Mouse (Mus musculus): ENCODE data around the gene Bbs5. TPM values are rescaled to one million over a fixed set of nuclear protein-coding genes. Genes with fewer than 3 reads are reported as not detected.
"Not testable (repeated sequence)": the region's sequence is repeated elsewhere in the genome, so short reads cannot be mapped to it uniquely, and the experiment has no call there.

Gene Bbs5
- 5.2 and 7.1 TPM in 2 replicates for polyA plus RNA-seq (2012; ENCODE audit: insufficient read depth, insufficient read length, missing spikeins)

DNA sequence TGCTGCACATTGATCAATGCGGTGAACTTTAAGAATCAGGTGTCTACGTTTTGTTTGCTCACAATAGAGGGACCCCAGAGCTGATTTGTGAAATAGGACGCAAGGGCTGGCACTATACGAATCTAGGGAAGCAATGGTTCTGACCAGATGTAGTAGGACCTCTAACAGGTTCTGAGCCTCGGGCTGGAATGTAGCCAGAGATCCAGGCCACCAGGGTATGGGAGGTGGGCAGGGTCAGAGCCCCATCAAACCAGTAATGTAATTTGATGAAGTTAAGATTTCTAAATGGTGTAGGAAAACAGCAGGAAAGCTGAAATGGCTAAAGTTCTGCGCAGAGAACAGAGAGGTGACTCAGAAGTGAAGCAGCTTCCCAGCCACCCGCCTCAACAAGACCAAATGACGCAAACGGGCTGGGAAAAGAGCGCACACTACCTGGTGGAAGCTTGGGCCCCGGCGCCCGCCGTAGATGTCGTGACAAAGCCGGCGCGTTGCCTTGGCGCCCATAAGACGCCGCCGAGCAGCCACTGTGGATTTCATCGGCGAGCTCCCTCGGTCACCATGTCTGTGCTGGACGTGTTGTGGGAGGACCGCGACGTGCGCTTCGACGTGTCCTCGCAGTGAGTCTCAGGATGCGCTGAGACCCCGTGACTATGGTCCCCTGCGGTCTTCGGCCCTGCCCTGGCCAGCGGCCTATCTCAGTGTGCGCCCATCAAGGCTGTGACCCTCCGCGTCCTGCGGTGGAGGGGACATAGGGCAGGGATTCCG, at the start of gene Bbs5:
Gene Bbs5 (plus strand): TSS at position 446 of the 765 bp plus-strand sequence.
- peak within 1 kb of the TSS; percentile 88 for H3K4me3 ChIP-seq (ENCODE audit: insufficient read depth, low read depth, low read length)
- H3K27ac ChIP-seq (replicated peaks; ENCODE audit: low read depth, low read length) = no peak within 1 kb of the TSS
- H3K4me1 ChIP-seq (ENCODE audit: control insufficient read depth, insufficient read depth, insufficient read length, low read length) = no peaks in the 10 kb centered on the region

DNA sequence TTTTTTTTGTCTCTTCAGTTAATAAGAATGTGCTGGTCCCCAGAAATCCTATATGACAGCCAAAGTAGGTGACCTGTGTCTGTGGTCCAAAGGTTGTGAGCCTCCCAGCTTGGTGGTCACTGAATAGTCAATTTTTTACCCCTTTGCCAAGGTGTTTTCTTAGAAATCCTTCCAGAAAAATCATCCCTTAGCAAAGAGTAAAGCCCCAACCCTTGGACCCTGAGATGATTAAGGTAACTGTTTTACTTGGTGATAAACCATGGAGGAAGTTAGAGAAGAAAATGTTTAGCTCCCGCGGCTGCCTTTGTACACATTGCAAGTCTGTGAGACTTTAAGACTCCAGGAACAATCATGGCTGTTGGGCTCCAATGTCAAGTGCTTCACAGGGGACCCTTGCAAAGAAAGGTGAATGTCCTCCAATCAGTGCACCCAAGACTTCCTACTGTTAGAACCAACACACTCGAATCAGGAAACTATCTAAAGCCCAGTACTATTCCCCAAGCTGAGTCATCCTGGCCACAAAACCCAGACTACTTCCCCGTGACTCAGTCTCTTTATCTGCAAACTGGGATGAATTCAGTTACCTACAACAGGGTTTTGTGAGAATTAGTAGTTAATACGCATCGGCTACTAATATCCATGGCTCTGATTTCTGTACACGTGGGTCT, 43.1 kb upstream of the Bbs5 start:
- Histone ChIP-seq H3K4me1 (ENCODE audit: control insufficient read depth, insufficient read depth, insufficient read length, low read length) (no peaks in the 10 kb centered on the region), H3K27ac (replicated peaks; ENCODE audit: low read depth, low read length) (no peak overlapping the region), H3K4me3 (ENCODE audit: insufficient read depth, low read depth, low read length) (no peak overlapping the region)

DNA sequence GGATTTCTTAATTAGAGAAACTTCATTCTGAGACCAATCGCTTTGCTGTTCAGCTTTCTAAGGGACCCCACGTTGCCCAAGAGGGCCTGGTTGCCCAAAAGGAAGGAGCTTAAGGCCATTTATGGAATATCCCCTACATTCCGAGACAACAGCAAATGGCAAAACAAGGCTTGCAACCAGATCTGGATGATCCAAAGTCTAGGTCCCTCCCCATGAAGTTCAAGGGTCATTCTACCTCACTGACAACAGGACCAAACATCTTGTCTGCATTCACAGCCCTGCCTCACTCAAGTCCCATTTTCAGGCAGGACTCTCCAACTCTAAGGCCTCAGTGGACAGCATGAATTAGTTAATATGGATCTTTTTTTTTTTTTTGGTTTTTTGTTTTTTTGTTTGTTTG, 40.4 kb upstream of the Bbs5 start:
- Histone ChIP-seq H3K4me3 (ENCODE audit: insufficient read depth, low read depth, low read length) (no peak overlapping the region), H3K27ac (replicated peaks; ENCODE audit: low read depth, low read length) (no peak overlapping the region), H3K4me1 (ENCODE audit: control insufficient read depth, insufficient read depth, insufficient read length, low read length) (no peaks in the 10 kb centered on the region)

DNA sequence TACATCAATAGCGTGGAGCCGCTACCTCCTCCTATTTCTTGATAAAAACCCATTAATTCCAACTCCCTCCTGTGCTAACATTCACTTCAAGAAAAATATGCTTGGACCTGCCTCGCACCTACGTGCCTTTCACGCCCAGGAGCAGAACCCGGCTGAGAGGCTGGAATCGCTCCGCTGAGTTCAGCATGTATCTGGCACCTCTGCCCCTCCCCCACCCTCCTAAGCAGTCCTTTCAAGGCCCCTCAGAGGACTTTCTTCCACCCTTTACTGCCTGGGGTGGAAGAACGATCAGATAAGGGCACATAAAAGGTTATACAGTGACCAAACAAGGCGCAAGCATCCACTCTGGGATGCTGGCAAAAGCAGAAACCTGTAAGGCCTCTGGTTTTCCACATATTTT, 34.7 kb upstream of the Bbs5 start:
- H3K4me1 ChIP-seq (ENCODE audit: control insufficient read depth, insufficient read depth, insufficient read length, low read length) = no peaks in the 10 kb centered on the region
- H3K4me3 ChIP-seq (ENCODE audit: insufficient read depth, low read depth, low read length) = no peak overlapping the region
- H3K27ac ChIP-seq (replicated peaks; ENCODE audit: low read depth, low read length) = no peak overlapping the region

DNA sequence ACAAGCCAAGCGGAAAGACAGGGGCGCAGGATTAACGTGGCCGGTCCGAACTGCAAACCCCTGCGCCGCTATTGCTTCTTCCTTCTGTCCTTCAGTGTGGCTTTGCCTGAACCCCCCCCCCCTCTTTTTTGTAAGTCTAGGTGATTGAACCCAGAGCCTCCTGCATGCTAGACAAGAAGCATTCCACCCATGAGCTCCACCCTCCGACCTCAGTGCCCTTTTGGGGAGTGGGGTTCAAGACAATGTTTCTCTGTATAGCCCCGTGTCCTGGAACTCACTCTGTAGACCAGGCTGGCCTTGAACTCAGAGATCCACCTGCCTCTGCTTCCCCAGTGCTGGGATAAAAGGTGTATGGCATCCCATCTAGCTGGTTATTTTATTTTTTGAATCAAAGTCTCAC, 34.3 kb upstream of the Bbs5 start:
- Histone ChIP-seq H3K27ac (replicated peaks; ENCODE audit: low read depth, low read length) (no peak overlapping the region), H3K4me3 (ENCODE audit: insufficient read depth, low read depth, low read length) (no peak overlapping the region), H3K4me1 (ENCODE audit: control insufficient read depth, insufficient read depth, insufficient read length, low read length) (no peaks in the 10 kb centered on the region)

DNA sequence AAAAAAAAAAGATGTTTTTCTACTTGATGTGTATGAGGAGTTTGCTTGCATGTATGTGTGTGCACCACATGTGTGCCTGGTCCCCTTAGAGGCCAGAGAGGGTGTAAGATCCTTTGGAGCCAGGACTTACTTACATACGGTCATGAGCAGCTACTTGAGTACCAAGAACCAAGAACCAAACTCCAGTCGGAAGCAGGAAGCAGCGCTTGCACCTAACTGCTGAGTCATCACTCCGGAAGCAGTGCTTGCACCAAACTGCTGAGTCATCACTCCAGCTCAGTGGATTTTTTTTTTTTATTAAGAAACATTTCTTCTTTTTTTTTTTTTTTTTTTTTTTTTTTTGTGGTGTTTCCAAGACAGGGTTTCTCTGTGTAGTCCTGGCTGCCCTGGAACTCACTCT, 33.7 kb upstream of the Bbs5 start:
- no peak overlapping the region for H3K4me3 ChIP-seq (ENCODE audit: insufficient read depth, low read depth, low read length)

DNA sequence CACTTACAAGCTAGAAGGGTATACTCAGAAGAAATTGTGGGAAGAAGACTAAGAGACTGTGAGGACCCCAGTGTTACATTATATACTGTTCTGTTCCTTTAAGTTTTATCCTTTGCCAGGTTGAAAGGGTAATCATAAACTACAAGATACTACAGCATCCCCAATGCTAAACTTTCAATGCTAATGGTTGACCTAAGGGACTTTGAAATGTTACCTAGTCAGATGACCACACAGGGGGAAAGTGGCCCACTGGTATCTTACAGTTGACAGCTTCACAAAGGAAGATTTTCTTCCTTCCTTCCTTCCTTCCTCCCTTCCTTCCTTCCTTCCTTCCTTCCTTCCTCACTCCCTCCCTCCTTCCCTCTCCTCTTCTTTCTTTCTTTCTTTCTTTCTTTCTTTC, 28.6 kb upstream of the Bbs5 start:
- Histone ChIP-seq H3K4me1 (ENCODE audit: control insufficient read depth, insufficient read depth, insufficient read length, low read length) (no peaks in the 10 kb centered on the region), H3K27ac (replicated peaks; ENCODE audit: low read depth, low read length) (no peak overlapping the region), H3K4me3 (ENCODE audit: insufficient read depth, low read depth, low read length) (no peak overlapping the region)

More for the DNA sequence above, 33.7 kb upstream of the Bbs5 start:
- Histone ChIP-seq H3K27ac (replicated peaks; ENCODE audit: low read depth, low read length) (no peak overlapping the region), H3K4me1 (ENCODE audit: control insufficient read depth, insufficient read depth, insufficient read length, low read length) (no peaks in the 10 kb centered on the region)

DNA sequence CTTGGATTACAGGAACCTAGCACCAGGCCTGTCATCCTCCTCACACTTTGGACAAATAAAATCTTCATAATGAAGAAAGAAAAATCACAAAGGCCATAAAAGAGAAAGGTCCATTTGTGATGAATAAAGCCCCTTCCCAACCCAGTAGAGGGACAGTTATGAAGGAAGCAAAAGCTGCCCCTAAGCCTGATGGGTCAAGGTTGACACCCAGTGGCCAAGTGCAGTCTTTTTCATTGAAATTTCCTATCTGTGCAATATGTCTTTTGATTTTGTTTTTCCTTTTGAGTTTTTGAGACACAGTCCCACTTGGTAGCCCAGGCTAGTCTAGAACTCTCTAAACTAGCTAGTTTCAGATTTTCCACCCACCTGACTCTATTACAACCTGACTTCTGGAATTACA, 27.7 kb upstream of the Bbs5 start:
- H3K27ac ChIP-seq (replicated peaks; ENCODE audit: low read depth, low read length) = no peak overlapping the region
- no peak overlapping the region for H3K4me3 ChIP-seq (ENCODE audit: insufficient read depth, low read depth, low read length)
- no peaks in the 10 kb centered on the region for H3K4me1 ChIP-seq (ENCODE audit: control insufficient read depth, insufficient read depth, insufficient read length, low read length)

DNA sequence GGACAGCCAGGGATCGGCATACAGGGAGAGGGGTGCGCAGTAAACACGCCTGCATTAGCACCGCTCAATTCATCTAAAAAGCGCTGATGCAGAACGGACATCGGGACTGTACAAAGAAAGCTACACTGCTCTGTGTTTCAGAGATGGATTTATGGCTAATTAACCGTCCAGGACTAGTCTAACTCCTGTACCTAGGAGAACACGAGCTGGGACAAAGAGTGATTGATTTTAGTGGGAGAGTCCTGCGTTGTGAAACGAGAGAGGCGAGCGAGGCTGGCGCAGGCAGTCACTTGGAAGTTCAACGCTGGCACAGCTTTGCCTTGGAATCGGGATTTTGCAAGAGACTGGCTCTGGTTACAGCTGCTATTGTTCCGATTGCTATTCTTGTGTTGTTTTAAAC, 17.8 kb upstream of the Bbs5 start:
- Histone ChIP-seq H3K4me3 (ENCODE audit: insufficient read depth, low read depth, low read length) (no peak overlapping the region), H3K4me1 (ENCODE audit: control insufficient read depth, insufficient read depth, insufficient read length, low read length) (no peaks in the 10 kb centered on the region), H3K27ac (replicated peaks; ENCODE audit: low read depth, low read length) (no peak overlapping the region)

DNA sequence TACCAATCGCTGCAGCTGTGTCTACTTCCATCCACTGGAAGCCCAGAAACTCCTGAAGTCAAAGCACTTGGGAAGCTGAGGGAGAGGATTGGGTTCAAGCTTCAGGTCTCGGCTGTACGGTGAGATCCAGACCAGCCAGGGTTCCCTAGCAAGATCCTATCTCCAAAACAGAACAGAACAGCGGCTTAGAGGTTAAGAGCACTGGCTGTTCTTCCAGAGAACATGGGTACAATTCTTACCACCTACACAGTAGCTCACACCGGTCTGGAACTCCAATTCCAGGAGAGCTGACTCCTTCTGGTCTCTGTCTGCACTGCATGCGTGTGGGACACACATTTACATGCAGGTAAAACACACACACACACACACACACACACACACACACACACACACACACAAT, 17.1 kb upstream of the Bbs5 start:
- Histone ChIP-seq H3K27ac (replicated peaks; ENCODE audit: low read depth, low read length) (no peak overlapping the region), H3K4me3 (ENCODE audit: insufficient read depth, low read depth, low read length) (no peak overlapping the region), H3K4me1 (ENCODE audit: control insufficient read depth, insufficient read depth, insufficient read length, low read length) (no peaks in the 10 kb centered on the region)

DNA sequence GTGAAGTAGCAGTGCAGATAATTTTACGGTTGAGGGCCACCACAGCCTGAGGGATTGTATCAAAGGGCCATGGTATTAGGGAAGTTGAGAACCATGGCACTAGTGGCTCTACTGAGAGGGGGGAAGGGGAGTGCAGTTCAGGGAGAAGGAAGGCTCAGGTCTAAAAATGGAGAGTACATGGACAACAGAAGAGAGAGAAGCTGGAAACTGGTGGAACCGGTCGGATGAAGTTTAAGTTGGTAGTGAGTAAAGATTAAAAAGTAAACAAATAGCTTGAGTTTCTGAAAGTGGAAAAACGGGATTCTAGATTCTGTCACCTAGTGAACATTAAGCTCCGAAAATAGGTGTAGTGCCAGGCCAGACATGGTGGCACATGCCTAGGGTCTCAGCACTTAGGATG, 16.2 kb upstream of the Bbs5 start:
- Histone ChIP-seq H3K4me3 (ENCODE audit: insufficient read depth, low read depth, low read length) (no peak overlapping the region), H3K27ac (replicated peaks; ENCODE audit: low read depth, low read length) (no peak overlapping the region)

DNA sequence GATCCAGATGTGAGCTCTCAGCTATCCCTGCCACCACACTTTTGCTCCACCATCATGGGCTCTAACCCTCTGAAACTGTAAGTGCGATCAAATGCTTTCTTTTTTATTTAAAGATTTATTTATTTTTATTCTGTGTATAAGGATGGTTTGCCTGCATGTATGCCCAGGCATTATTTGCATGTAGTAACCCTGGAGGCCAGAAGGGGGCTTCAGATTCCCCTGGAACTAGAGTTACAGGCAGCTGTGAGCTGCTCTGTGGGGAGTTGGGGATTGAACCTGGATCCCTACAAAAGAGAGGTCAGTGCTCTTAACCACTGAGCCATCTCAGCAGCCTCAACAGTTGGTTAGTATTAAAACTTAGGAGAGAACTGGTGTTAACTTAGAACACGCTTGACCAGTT, 15.5 kb upstream of the Bbs5 start:
- no peak overlapping the region for H3K4me3 ChIP-seq (ENCODE audit: insufficient read depth, low read depth, low read length)
- no peak overlapping the region for H3K27ac ChIP-seq (replicated peaks; ENCODE audit: low read depth, low read length)
- no peaks in the 10 kb centered on the region for H3K4me1 ChIP-seq (ENCODE audit: control insufficient read depth, insufficient read depth, insufficient read length, low read length)

More for the DNA sequence above, 16.2 kb upstream of the Bbs5 start:
- H3K4me1 ChIP-seq (ENCODE audit: control insufficient read depth, insufficient read depth, insufficient read length, low read length) = no peaks in the 10 kb centered on the region

DNA sequence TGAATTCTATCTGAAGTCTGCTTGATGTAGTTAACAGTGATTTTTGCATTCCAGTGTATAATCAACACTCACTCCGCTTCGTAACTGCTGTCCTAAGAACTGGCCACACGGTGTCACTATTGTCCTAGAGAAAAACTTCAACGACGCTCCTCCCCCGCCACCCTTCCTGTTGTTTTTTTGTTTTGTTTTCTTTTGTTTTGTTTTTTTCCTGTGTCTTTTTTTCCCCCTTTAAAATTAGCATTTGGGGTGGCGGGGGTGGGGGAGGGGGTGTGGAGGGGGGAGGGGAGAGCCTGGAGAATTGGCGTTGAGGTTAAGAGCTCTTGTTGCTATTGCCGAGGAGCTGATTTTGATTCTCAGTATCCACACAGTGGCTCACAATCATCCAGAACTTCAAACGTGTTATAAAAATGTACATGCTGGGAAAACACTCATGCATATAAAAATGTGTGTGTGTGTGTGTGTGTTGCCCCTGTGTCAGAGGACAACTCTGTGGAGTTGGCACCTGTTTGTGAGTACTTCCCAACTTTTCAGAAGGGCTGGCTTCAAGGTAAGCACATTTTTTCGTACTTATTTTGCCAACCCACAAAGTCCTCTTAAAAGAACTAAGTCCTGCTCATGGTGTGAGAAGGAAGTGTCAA, 11.8 kb upstream of the Bbs5 start:
- H3K27ac ChIP-seq (replicated peaks; ENCODE audit: low read depth, low read length) = no peak overlapping the region
- peak overlapping the region; percentile 39 for H3K4me3 ChIP-seq (ENCODE audit: insufficient read depth, low read depth, low read length)
- no peaks in the 10 kb centered on the region for H3K4me1 ChIP-seq (ENCODE audit: control insufficient read depth, insufficient read depth, insufficient read length, low read length)

DNA sequence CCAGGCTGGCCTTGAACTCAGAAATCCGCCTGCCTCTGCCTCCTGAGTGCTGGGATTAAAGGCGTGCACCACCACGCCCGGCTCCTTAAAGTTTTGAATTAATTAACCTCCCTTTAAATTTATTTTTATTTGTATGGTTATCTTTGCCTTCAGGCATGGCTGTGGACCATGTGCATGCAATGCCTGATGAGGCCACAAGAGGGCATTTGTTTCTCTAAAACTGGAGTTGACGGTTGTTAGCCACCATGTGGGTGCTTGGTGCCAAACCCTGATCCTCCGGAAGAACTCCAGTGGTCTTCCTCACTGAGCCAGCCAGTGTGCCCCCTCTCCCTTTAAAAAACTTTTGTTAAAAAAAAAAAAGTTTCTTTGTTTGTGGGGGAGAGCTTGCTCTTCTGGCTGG, 11.2 kb upstream of the Bbs5 start:
- Histone ChIP-seq H3K27ac (replicated peaks; ENCODE audit: low read depth, low read length) (no peak overlapping the region), H3K4me1 (ENCODE audit: control insufficient read depth, insufficient read depth, insufficient read length, low read length) (no peaks in the 10 kb centered on the region), H3K4me3 (ENCODE audit: insufficient read depth, low read depth, low read length) (no peak overlapping the region)

DNA sequence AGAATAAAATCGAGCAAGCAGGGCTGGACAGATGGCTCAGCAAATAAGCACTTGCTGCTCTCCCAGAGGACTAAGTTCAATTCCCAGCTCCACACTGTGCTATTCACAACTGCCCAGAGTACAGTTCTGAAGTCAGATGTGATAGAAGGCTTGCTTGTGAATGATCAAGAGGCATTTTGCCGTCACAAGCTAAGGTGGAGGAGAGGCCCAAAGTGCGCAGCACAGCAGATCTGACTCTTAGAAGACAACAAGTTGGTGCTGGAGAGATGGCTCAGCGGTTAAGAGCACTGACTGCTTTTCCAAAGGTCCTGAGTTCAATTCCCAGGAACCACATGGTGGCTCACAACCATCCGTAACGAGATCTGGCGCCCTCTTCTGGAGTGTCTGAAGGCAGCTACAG, 9.0 kb upstream of the Bbs5 start:
- H3K4me1 ChIP-seq (ENCODE audit: control insufficient read depth, insufficient read depth, insufficient read length, low read length); H3K4me3 ChIP-seq (ENCODE audit: insufficient read depth, low read depth, low read length); H3K27ac ChIP-seq (replicated peaks; ENCODE audit: low read depth, low read length): not testable (repeated sequence)

DNA sequence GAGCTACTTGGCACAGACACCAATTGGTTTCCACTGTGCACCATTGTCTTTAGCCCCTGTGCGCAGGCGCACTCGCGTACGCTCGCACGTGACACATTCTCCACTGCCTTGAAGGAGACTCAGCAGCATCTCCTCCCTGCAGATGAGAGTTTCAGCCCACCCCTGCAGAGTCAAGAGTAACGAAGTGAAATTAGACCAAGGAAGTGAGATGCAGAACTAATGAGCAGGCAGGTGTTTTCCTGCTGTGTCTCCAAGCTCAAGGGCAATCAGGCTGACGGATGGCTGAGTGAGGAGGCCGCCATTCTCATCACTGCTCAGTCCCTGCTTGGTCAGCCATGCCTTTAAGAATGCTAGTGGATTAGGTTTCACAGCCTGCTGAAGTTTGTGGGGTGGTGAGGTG, 6.9 kb upstream of the Bbs5 start:
- H3K4me3 ChIP-seq (ENCODE audit: insufficient read depth, low read depth, low read length) = no peak overlapping the region
- H3K4me1 ChIP-seq (ENCODE audit: control insufficient read depth, insufficient read depth, insufficient read length, low read length) = no peaks in the 10 kb centered on the region
- H3K27ac ChIP-seq (replicated peaks; ENCODE audit: low read depth, low read length) = no peak overlapping the region

All from brown adipose tissue, adult 24 weeks (tissue).